Mouse (Mus musculus) right cerebral cortex, adult 2 months (tissue): ENCODE data around the gene Brms1.

ENCODE experiments used
- DNase-seq, 2 experiments: peaks; one replicate each; pipeline ENCODE4 v3.0.0; 2021 to 2022; ENCODE audit warnings: low spot score in 2 of 2

Brms1 gene

GRCm38 (mm10) chr19:5089324-5089723, 48.2 kb downstream of the Brms1 start:
- no peak for DNase-seq

DNA sequence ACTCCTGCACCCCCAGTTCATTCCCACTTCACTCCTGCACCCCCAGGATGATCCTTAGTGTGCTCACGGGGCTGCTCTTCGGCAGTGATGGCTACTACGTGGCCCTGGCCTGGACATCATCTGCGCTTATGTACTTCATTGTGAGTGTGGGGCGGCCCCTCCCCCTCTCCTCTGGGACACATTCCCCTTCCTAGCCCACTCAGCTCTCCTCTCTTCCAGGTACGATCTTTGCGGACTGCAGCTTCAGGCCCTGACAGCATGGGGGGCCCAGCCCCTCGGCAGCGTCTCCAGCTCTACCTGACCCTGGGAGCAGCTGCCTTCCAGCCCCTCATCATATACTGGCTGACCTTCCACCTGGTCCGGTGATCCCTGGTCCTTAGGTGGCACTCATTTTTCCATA, 50.9 kb downstream of the Brms1 start:
- no peak for DNase-seq

GRCm38 (mm10) chr19:5093481-5094242, 52.5 kb downstream of the Brms1 start:
- no peak for DNase-seq

GRCm38 (mm10) chr19:5094243-5094632, 53.1 kb downstream of the Brms1 start:
- peak; percentile 99 to 100 for DNase-seq

- DNase-seq, result peak in 1 of 2 experiments; percentile 63
Measured at GRCm38 (mm10) chr19:5094746-5095417, 53.7 kb downstream of the Brms1 start.

GRCm38 (mm10) chr19:5095887-5096474, 54.8 kb downstream of the Brms1 start:
- no peak for DNase-seq

DNA sequence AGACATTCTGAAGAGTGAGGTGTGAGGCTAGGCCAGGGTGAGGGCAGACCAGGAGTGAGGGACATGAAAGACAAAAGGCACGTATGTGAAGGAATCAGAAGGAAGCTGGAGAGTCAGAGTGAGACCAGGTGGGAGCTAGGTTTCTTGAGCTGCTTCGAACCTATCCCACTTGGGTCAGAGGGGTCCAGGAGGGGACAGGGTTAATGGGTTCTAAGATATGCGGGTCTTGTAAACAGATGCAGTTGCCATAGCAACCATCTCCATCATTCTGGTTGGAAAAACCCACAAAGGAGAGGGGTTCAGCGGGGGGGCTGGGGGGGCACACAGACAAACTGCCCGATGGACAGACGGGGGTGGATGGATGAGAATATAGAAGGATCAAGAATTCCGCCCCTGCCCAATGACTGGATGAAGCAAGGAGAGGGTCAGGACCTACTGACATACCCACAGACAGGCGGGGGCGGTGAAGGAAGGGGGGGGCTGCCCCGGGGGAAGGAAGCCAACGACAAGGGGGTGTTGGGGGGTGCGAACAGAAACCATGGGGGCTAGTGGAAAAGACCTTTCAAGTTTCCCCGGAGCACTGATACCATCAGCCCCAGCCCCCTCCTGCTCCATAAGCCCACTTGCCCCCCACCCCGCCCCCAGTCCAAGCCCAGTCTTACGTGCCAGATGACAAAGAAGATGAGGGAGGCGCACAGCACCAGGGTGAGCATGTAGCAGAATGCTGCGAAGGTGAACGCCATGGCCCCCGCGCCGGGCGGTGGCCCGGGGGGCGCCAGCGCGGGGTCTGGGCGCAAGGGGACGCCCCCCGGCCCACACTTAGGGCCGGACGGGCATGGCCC, 56.6 kb downstream of the Brms1 start:
- DNase-seq, result no peak

GRCm38 (mm10) chr19:5098363-5099143, 57.4 kb downstream of the Brms1 start, which contains the start of gene Cnih2:
Gene Cnih2 (minus strand): TSS chr19:5098521.
- peak in 1 of 2 experiments; percentile 69 for DNase-seq
